Mouse (Mus musculus) skeletal muscle tissue, postnatal 0 days (tissue): ENCODE measurements around the gene Ipo7. TPM values are rescaled to one million over a fixed set of nuclear protein-coding genes. Genes with fewer than 3 reads are reported as not detected.

ENCODE experiments used
- polyA plus RNA-seq: library from polyadenylated mRNA; unstranded; fragments of >200 nt; fragmentation: Nextera tagmentation; extraction: Ambion mirVana; gene quantifications from 2 replicates; pipeline ENCODE4 v1.2.1, GENCODE M21; 2015

Gene Ipo7
- polyA plus RNA-seq: 24.7 and 29.8 TPM in 2 replicates

DNA sequence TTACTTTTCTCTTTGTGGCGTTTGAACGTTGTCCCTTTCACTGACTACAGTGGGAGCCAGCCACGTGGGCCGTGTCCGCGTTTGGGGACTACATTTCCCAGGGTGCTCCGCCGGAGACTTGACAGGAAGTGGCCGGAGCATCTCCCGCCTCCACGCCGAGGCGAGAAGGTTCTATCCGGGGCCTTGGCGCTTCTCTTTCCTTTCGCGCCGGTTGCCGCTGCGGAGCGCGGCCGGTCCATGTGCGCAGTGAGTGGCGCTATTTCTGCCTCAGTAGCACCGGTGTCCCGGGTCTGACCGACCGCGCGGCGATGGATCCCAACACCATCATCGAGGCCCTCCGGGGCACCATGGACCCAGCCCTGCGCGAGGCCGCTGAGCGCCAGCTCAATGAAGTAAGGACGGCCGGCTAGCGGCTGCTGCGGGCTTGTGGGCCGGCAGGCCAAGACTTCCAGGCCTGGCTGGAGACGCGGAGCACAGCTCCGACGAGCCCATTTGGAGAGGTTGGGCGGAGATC lies at the start of gene Ipo7:
Ipo7 (plus strand) TSS at position 158 of the 514 bp plus-strand sequence.

DNA sequence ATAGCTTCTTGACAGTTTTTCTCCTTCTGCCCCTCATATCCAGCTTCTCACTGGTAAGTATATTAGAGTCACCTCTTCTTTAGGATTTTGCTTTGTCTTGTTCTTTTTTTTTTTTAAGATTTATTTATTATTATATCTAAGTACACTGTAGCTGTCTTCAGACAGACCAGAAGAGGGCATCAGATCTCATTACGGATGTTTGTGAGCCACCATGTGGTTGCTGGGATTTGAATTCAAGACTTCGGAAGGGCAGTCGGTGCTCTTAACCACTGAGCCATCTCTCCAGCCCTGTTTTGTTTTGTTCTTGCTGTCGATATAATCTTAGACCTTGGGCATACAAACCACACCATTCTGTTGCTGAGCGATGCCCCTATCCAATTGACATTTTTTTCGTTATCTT lies 31.3 kb upstream of the Ipo7 start, which contains the start of gene Tmem41b:
Tmem41b (minus strand) TSS at position 155 of the 400 bp plus-strand sequence.

DNA sequence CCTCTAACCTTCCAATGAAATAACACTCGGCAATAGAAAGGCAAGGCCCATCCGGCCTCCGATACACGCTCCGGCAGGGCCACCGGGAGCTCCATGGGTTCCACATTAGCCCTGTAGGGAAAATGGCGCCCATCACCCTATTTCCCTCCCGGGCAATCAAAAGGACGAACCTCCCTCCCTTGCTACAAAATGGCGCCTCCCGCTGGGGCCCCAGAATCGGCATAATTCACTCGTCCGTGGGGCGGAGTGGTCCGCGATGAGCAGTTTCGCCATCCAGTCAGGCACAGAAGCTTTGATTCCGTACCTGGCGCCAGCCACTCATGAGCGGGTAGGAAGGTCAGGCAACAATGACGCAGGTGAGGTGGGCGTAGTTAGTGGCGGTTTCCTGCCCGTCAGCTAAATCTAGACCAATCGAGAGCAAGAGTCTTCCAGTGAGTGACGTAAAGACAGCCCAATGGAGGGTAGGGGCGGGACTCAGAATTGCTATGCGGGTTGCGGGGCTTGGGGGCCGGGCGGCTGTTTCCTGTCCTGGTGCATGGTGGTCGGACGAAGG lies 43.2 kb downstream of the Ipo7 start, which contains the start of gene Zfp143:
Zfp143 (plus strand) TSS at position 19 of the 553 bp plus-strand sequence.

Other genes starting within 250 kb of the Ipo7 start
- gene Nrip3, start 236.2 kb upstream of the Ipo7 start, polyA plus RNA-seq: 0.18 and 0.32 TPM in 2 replicates
- 6.3 and 7.3 TPM in 2 replicates for gene Scube2, start 152.6 kb upstream of the Ipo7 start, polyA plus RNA-seq
- gene Dennd5a, start 57.8 kb upstream of the Ipo7 start, polyA plus RNA-seq: 25.9 and 29.2 TPM in 2 replicates
- gene Tmem41b, start 31.3 kb upstream of the Ipo7 start, polyA plus RNA-seq: 48.1 and 53.4 TPM in 2 replicates
- 5.6 and 5.8 TPM in 2 replicates for gene Zfp143, start 42.9 kb downstream of the Ipo7 start, polyA plus RNA-seq
- gene Wee1, start 103.8 kb downstream of the Ipo7 start, polyA plus RNA-seq: 7.1 and 7.8 TPM in 2 replicates
- 11.7 and 11.9 TPM in 2 replicates for gene Swap70, start 203.4 kb downstream of the Ipo7 start, polyA plus RNA-seq